Mouse (Mus musculus) heart, postnatal 0 days (tissue): Measurements from ENCODE around the gene Inava. TPM values are rescaled to one million over a fixed set of nuclear protein-coding genes. Genes with fewer than 3 reads are reported as not detected.

Experiments
- ATAC-seq: fragments of 200-750 bp; cut with Nextera tagmentation; 2 replicates; pipeline ENCODE4 v1.8.0; 2017; ENCODE audit warnings: low read depth, moderate number of reproducible peaks, moderate library complexity; ENCODE audit not compliant: insufficient read depth
- DNase-seq: peaks from one replicate; pipeline ENCODE4 v3.0.0-alpha.2; 2016; ENCODE audit warnings: low spot score
- H3K27ac ChIP-seq: fragments of 300-500 bp; sonication (generic); 2 replicates; pipeline ENCODE4 v1.5.1; 2014; ENCODE audit warnings: low read depth, mild to moderate bottlenecking
- H3K27me3 ChIP-seq: fragments of 300-500 bp; sonication (generic); 2 replicates; pipeline ENCODE4 v1.6.1; 2014; ENCODE audit warnings: low read length, mixed read lengths; ENCODE audit not compliant: control insufficient read depth, insufficient read depth
- H3K36me3 ChIP-seq: fragments of 300-500 bp; sonication (generic); replicated peaks from 2 replicates; pipeline ENCODE4 v1.6.1; 2014; ENCODE audit warnings: low read length, mixed read lengths; ENCODE audit not compliant: control insufficient read depth, insufficient read depth
- H3K4me1 ChIP-seq: fragments of 300-500 bp; sonication (generic); 2 replicates; pipeline ENCODE4 v1.6.1; 2014; ENCODE audit warnings: antibody characterized with exemption; ENCODE audit not compliant: control insufficient read depth, insufficient read depth
- H3K4me2 ChIP-seq: fragments of 300-500 bp; sonication (generic); 2 replicates; pipeline ENCODE4 v1.6.1; 2014; ENCODE audit warnings: low read depth, mild to moderate bottlenecking, low read length, moderate library complexity
- H3K4me3 ChIP-seq: fragments of 300-500 bp; sonication (generic); 2 replicates; pipeline ENCODE4 v1.5.1; 2014; ENCODE audit warnings: low read depth, low read length
- H3K9ac ChIP-seq: fragments of 300-500 bp; sonication (generic); replicated peaks from 2 replicates; pipeline ENCODE4 v1.6.1; 2014; ENCODE audit warnings: low read depth, low read length, mixed read lengths
- H3K9me3 ChIP-seq: fragments of 300-500 bp; sonication (generic); replicated peaks from 2 replicates; pipeline ENCODE4 v1.6.1; 2016; ENCODE audit warnings: low read length; ENCODE audit not compliant: control insufficient read depth
- CTCF ChIP-seq: IDR thresholded peaks from 2 replicates; pipeline ENCODE4 v1.5.1; 2016; ENCODE audit warnings: antibody characterized with exemption, control low read depth, low read depth
- EP300 ChIP-seq: IDR thresholded peaks from 2 replicates; pipeline ENCODE4 v1.6.1; 2016; ENCODE audit warnings: antibody characterized with exemption, low read depth
- WGBS: fragments of 180-500 bp; shearing (Covaris S2); extraction: QIAGEN DNeasy Blood & Tissue Kit; methylation state at CpG from one replicate; pipeline ENCODE4 v1.1.7; 2014; 5-methylcytosine and 5-hydroxymethylcytosine counted together
- polyA plus RNA-seq: library from polyadenylated mRNA; unstranded; fragments of >200 nt; fragmentation: Nextera tagmentation; extraction: Ambion mirVana; gene quantifications from 2 replicates; pipeline ENCODE4 v1.2.1, GENCODE M21; 2015
- total RNA-seq: library from RNA; depleted of rRNA; stranded (reverse); fragments of >200 nt; gene quantifications from 2 replicates; pipeline ENCODE4 v1.2.3, GENCODE M21; 2014; ENCODE audit warnings: low replicate concordance

Inava gene
- total and polyA plus RNA-seq, 2 experiments from 2014 or later: 0.42 TPM; not detected in 1

- peaks cover 13% of the 10 kb centered on the region; the same call in 1 of the 2 replicates for H3K4me1 ChIP-seq
- ATAC-seq: peak; percentile 10; the same call in 1 of the 2 replicates
- peaks cover 71% of the 10 kb centered on the region for H3K27me3 ChIP-seq
- DNase-seq: no peak
- H3K4me3 ChIP-seq: peak within 1 kb of the TSS; percentile 51
- 10% methylated on average over 26 of the region's 28 CpGs for WGBS
- no peaks in the 10 kb centered on the region for H3K9me3 ChIP-seq
- H3K4me2 ChIP-seq: peak within 1 kb of the TSS; percentile 84
- H3K27ac ChIP-seq: no peak within 1 kb of the TSS
- TF ChIP-seq CTCF: no peak
- no peak for TF ChIP-seq EP300
- no peaks in the 10 kb centered on the region for H3K36me3 ChIP-seq
- no peak within 1 kb of the TSS; the same call in 1 of the 2 replicates for H3K9ac ChIP-seq
These were observed 26.7 kb upstream of the Inava start, which contains the start of gene Gpr25 for GRCm38 (mm10) chr1:136260635-136261238. Gene Gpr25, minus strand, starts transcription at chr1:136260873.

GRCm38 (mm10) chr1:136259893-136260634, 26.0 kb upstream of the Inava start:
- Histone ChIP-seq H3K4me1 (peaks cover 13% of the 10 kb centered on the region; the same call in 1 of the 2 replicates), H3K9me3 (no peaks in the 10 kb centered on the region), H3K27me3 (peaks cover 71% of the 10 kb centered on the region), H3K9ac (no peak overlapping the region; the same call in 1 of the 2 replicates), H3K4me3 (peak overlapping the region; percentile 51), H3K27ac (no peak overlapping the region), H3K4me2 (peak overlapping the region; percentile 84), H3K36me3 (no peaks in the 10 kb centered on the region)
- ATAC-seq (peak; percentile 79), DNase-seq (peak; percentile 64)
- TF ChIP-seq EP300 (no peak), CTCF (no peak)
- WGBS: 1% methylated on average over 78 of the region's 95 CpGs

GRCm38 (mm10) chr1:136259543-136259892, 25.5 kb upstream of the Inava start:
- no peak overlapping the region for H3K9ac ChIP-seq
- H3K27ac ChIP-seq: no peak overlapping the region
- H3K36me3 ChIP-seq: no peaks in the 10 kb centered on the region
- TF ChIP-seq CTCF (no peak), EP300 (no peak)
- peak overlapping the region; percentile 51 for H3K4me3 ChIP-seq
- peaks cover 71% of the 10 kb centered on the region for H3K27me3 ChIP-seq
- H3K4me1 ChIP-seq: peaks cover 13% of the 10 kb centered on the region; the same call in 1 of the 2 replicates
- 5% methylated on average over 16 of the region's 16 CpGs for WGBS
- no peaks in the 10 kb centered on the region for H3K9me3 ChIP-seq
- ATAC-seq: no peak
- DNase-seq: no peak
- peak overlapping the region; percentile 84 for H3K4me2 ChIP-seq

GRCm38 (mm10) chr1:136258495-136258894, 24.4 kb upstream of the Inava start:
- H3K27me3 ChIP-seq: peaks cover 71% of the 10 kb centered on the region
- no peak overlapping the region for H3K4me2 ChIP-seq
- no peak for TF ChIP-seq EP300
- no peak for TF ChIP-seq CTCF
- H3K36me3 ChIP-seq: no peaks in the 10 kb centered on the region
- no peak overlapping the region for H3K27ac ChIP-seq
- DNase-seq (no peak), ATAC-seq (no peak)
- 77% methylated on average over 9 of the region's 9 CpGs for WGBS
- no peak overlapping the region for H3K4me3 ChIP-seq
- peaks cover 13% of the 10 kb centered on the region; the same call in 1 of the 2 replicates for H3K4me1 ChIP-seq
- no peaks in the 10 kb centered on the region for H3K9me3 ChIP-seq
- H3K9ac ChIP-seq: no peak overlapping the region

- Histone ChIP-seq H3K27me3 (peaks cover 47% of the 10 kb centered on the region), H3K9me3 (no peaks in the 10 kb centered on the region), H3K4me3 (no peak overlapping the region), H3K4me1 (peaks cover 11% of the 10 kb centered on the region; the same call in 1 of the 2 replicates), H3K27ac (no peak overlapping the region), H3K36me3 (no peaks in the 10 kb centered on the region), H3K9ac (no peak overlapping the region), H3K4me2 (no peak overlapping the region)
- ATAC-seq (no peak), DNase-seq (no peak)
- TF ChIP-seq CTCF (no peak), EP300 (no peak)
- WGBS: 28% methylated on average over 8 of the region's 8 CpGs
These were observed 21.6 kb upstream of the Inava start for GRCm38 (mm10) chr1:136255657-136256056.
